Mouse (Mus musculus): Measurements from ENCODE around the gene Soat1.

Soat1 gene

DNA sequence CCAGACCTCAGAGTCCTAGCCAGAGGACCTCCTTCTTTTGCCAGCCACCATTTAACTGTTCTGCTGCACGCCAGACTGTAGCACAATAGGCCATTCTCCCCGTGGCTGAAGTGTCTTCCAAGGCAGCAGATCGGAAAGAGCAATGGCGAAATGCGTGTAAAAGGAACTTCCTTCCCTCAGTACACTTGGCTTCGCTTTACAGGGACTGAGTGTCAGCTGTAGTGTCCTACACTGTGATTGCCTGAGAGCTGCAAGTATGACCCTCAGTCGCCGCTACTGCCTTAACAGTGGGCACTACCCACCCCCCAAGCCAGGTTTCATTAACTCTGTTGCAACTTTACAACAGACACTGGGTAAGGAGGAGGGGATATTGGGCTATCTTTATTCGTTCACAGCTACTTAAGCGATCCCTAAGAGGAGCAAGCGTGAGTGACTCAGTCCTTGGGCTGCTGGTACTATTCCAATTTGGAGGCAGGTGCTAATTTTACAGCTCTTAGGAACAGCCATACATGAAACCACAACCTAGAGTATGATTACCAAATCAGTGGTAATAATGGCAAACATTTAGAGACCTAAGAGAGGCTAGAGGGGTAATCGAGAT lies 6.4 kb downstream of the Soat1 start:
- ATAC-seq (ENCODE audit: insufficient number of reproducible peaks, low FRiP score, low TSS enrichment) = no peak

DNA sequence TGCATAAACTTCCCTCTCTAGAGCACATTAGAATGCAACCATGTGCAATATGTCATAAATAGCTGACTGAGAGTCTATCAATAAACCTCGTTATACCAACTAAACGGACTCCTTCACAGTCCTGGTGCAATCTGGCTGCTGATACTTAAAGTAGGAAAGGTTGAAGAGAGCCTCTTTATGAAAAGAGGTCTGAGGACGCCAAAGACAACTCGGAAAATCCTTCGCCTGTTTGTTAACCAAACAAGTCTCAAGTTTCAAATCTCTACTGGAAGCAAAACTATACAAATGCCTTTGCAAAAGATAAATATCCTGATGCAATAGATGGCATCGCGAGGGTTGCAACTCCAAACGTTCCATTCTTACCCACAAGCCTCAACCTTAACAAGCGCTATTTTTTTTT lies 9.2 kb downstream of the Soat1 start:
- no peak for ATAC-seq (ENCODE audit: insufficient number of reproducible peaks, low FRiP score, low TSS enrichment)

DNA sequence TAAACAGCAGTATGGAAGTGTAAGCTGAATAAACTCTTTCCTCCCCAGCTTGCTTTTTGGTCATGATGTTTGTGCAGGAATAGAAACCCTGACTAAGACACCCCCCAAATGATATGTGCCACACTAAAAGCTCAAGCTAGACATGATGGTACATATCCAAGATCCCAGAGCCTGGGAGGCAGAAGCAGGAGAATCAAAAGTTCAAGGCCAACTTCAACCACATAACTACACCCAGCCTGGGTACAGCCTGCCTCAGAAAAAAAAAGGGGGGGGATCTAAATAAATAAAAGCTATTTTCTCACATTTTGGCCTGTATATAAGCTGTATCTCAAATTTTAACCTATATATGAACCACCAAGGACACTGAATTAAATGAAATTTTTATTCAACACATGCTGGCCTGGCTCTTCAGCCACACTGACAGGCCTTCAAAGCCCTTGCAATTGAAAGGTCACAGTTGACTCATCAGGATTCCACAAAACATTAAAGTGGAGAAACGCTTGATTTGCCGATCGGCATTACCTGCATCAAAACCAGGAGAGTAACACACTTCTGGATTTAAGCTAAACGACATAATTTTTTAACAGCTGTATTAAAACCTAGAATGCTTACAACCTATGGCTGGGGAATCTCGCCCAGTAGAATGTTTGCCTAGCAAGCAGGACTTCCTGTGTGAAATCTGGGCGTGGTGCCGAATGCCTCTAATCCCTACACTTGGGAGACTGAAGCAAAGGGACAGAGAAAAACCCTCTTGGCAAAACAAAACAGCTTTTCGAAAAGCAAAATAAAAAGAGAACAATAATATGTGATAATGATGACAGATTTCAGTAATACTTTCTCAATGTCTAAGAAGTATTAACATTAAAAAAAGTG lies 9.9 kb downstream of the Soat1 start:
- no peak for ATAC-seq (ENCODE audit: insufficient number of reproducible peaks, low FRiP score, low TSS enrichment)

DNA sequence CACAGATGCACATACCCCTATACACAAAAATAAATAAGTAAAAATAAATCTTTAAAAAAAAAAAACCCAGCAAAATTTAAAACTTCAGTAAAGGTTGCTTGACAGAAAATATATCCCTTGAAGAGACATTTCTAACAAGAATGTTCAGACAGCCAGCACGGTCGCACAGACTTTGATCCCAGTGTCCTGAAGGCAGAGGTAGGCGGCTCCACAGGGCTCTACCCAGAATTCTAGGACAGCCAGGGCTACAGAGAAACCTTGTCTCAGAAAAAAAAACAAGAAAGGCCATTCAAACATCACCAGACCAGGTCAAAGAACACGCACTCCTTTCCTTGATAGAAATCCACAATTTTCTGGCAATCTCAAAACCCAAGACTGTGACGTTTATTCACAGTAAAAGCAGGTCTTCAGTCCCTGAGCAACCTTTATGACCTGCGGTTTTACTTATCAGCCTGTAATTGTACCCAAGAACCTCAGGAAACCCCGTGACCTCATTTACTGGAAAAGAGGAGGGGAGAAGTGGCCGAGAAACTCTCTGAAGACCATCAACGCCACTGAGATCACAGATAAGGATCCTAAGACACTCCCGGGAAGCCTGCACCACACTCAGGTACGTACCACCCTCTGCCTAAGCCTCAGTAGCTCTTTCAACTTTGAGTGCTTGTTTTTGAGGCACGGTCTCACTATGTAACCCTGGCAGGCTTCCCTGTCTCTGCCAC lies 11.7 kb downstream of the Soat1 start:
- ATAC-seq (ENCODE audit: insufficient number of reproducible peaks, low FRiP score, low TSS enrichment) = no peak

GRCm38 (mm10) chr1:156461036-156461435 lies 13.1 kb downstream of the Soat1 start:
- no peak for ATAC-seq (ENCODE audit: insufficient number of reproducible peaks, low FRiP score, low TSS enrichment)

DNA sequence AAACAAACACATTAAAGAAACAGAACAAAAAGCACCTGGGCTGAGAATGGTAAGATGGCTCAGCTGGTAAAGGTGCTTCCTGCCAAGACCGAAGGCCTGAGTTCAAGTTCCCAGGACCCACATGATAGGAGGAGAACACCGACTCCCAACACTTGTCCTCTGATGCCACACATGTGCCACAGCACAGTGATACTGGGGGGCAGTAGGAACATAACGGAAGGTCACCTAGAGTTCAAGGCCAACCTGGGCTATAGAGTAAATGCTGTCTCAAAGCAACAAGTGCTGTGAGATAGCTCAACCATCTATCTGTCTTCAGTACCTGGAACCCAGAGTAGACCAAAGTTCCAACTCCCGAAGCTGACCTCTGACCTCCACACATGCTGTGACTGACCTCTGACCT lies 13.9 kb downstream of the Soat1 start:
- ATAC-seq (ENCODE audit: insufficient number of reproducible peaks, low FRiP score, low TSS enrichment) = no peak

DNA sequence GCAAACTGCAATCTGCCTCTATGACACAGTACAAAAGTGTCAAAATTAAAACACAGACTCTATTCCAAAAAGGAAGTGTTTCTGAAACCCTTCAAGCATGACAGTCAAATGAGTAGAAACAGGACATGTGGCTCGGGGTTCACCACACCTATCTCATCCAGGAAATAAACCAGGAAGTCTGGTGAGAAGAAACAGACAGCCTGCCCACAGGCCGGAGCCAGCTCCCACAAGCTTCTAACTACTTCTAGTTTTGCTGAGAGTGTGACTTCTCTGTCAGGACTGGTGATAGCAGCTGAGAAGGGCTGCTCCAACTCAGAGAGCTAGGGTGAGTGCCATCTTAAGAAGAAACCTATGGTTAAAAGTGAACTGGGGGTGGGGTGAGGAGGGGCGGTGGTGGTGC lies 14.4 kb downstream of the Soat1 start:
- ATAC-seq (ENCODE audit: insufficient number of reproducible peaks, low FRiP score, low TSS enrichment) = no peak

DNA sequence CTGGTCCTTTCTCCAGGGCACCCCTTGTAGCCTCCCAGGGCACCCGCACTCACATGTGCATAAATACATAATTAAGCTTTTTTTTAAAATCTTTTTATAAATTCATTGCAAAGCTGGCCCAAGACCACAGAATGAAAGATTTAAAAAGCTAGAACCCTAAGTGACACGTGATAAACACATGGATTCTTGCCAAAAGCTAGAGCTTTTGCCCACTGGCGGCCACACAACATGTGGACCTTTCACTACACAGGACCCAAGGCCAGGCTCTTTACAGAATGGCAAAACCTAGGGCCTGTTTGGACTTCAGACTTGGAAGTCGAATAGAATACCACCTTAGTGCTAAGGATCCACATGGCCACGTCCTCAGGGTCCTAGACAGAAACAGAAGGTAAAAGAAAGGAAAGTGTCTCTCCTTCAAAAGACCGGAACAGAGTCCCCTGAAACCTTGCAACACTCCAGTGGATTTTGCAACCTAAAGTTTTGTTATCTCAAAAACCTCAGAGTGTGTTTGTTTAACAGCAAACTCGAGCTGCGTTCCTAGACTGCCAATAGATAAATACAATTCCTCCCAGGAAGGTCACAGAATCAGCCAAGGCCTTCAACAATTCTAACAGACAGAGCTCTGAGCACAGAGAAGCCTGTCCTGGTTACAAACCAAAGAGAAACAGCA lies 15.6 kb downstream of the Soat1 start:
- no peak for ATAC-seq (ENCODE audit: insufficient number of reproducible peaks, low FRiP score, low TSS enrichment)

DNA sequence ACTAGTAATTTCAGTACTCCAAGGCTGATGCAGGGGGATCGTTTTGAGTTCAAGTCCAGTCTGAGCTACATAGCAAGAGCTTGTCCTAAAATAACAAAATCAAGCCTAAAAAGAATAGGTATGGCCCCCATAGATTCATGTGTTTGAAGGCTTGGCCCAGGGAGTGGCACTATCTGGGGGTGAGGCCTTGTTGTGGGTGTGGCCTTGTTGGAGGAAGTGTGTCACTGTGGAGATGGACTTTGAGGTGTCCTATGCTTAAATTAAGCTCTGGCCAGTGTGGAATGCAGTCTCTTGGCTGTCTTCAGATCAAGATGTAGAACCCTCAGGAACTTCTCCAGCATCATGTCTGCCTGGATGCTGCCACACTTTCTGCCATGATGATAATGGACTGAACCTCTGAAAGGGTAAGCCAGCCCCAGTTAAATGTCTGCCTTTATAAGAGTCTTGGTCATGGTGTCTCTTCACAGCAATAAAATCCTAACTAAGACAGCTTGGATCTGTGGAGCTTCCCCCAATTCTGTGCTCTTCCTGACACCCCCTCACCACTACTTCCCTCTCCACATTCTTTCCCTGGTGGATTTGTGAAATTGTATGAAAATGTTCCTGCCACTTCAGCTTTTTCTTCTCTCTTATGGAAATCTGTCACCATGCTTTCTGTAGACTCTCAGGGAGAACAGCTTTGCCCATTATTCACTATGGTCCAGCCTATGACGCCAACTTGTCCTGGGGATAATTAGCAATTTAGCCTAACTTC lies 18.9 kb downstream of the Soat1 start:
- no peak for ATAC-seq (ENCODE audit: insufficient number of reproducible peaks, low FRiP score, low TSS enrichment)

- no peak for ATAC-seq (ENCODE audit: insufficient number of reproducible peaks, low FRiP score, low TSS enrichment)
These were observed 19.7 kb downstream of the Soat1 start for GRCm38 (mm10) chr1:156454384-156454783.

- ATAC-seq (ENCODE audit: insufficient number of reproducible peaks, low FRiP score, low TSS enrichment) = no peak
These were observed 20.3 kb downstream of the Soat1 start for GRCm38 (mm10) chr1:156453876-156454275.

GRCm38 (mm10) chr1:156450478-156450877 lies 23.7 kb downstream of the Soat1 start:
- ATAC-seq (ENCODE audit: insufficient number of reproducible peaks, low FRiP score, low TSS enrichment) = no peak

DNA sequence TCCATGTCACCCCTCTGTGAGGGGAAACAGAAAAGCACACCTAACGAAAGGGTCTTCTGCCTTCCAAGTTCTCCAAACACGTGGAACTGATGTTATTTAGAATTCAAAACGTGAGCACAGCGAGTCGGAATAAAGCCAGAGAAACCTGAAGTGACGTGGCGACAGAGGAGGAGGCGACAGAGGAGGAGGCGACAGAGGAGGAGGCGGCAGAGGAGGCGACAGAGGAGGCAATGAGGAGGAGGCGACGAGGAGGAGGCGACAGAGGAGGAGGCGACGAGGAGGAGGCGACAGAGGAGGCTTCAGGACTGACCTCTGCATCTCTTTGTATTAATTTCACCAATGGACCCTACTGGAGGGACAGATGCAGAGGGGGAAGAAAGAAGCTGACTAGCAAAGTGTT lies 24.4 kb downstream of the Soat1 start:
- no peak for ATAC-seq (ENCODE audit: insufficient number of reproducible peaks, low FRiP score, low TSS enrichment)

- ATAC-seq (ENCODE audit: insufficient number of reproducible peaks, low FRiP score, low TSS enrichment) = no peak
These were observed 25.0 kb downstream of the Soat1 start for GRCm38 (mm10) chr1:156449089-156449488.

- no peak for ATAC-seq (ENCODE audit: insufficient number of reproducible peaks, low FRiP score, low TSS enrichment)
These were observed 29.1 kb downstream of the Soat1 start for GRCm38 (mm10) chr1:156445049-156445448.

DNA sequence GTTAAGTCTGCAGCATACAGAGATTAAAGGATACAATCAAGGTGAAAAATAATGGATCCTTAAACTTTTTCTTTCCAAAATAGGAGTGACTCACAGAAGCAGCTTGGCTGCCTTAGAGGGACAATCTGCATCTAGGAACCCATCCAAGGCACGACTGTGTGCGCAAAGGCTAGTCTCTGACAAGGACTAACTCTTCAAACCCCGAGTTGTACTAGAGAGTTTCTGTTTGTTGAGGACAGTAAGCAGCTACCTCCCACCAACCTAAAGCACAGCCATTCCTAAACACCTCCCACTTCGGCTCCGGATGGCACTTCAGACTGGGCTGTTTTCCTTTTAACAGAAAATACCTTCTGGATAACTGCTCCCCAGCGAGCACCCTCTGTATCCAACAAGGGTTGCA lies 31.4 kb downstream of the Soat1 start:
- no peak for ATAC-seq (ENCODE audit: insufficient number of reproducible peaks, low FRiP score, low TSS enrichment)

- no peak for ATAC-seq (ENCODE audit: insufficient number of reproducible peaks, low FRiP score, low TSS enrichment)
These were observed 31.9 kb downstream of the Soat1 start for GRCm38 (mm10) chr1:156442266-156442665.

- ATAC-seq (ENCODE audit: insufficient number of reproducible peaks, low FRiP score, low TSS enrichment) = no peak
These were observed 36.4 kb downstream of the Soat1 start for GRCm38 (mm10) chr1:156437726-156438125.

GRCm38 (mm10) chr1:156437016-156437708 lies 37.0 kb downstream of the Soat1 start:
- ATAC-seq (ENCODE audit: insufficient number of reproducible peaks, low FRiP score, low TSS enrichment) = no peak

GRCm38 (mm10) chr1:156433497-156433896 lies 40.6 kb downstream of the Soat1 start:
- no peak for ATAC-seq (ENCODE audit: insufficient number of reproducible peaks, low FRiP score, low TSS enrichment)
